Mouse (Mus musculus): ENCODE measurements around the gene Gja5. TPM values are rescaled to one million over a fixed set of nuclear protein-coding genes. Genes with fewer than 3 reads are reported as not detected.

The Gja5 gene
- 0.01 and 0.19 TPM in 2 replicates for polyA plus RNA-seq (2012)

GRCm38 (mm10) chr3:96904393-96904792, at the start of gene Gja5:
Gja5 (plus strand) TSS chr3:96904693.

GRCm38 (mm10) chr3:96904851-96905541, 503 bp downstream of the Gja5 start, which contains the start of gene Gpr89:
Gpr89 (minus strand) TSS chr3:96905346.

GRCm38 (mm10) chr3:96925920-96926319, 21.4 kb downstream of the Gja5 start, which contains the start of gene Gja8:
Gja8 (minus strand) TSS chr3:96926020.

Other genes starting within 250 kb of the Gja5 start
- 0.10 and 0.14 TPM in 2 replicates for gene Ankrd35, start 234.6 kb upstream of the Gja5 start, polyA plus RNA-seq (2012)
- gene Pias3, start 208.3 kb upstream of the Gja5 start, polyA plus RNA-seq (2012), result 22.1 and 22.6 TPM in 2 replicates
- gene Nudt17, start 196.1 kb upstream of the Gja5 start, polyA plus RNA-seq (2012), result 0.59 and 0.76 TPM in 2 replicates
- 8.6 and 9.4 TPM in 2 replicates for gene Polr3c, start 177.1 kb upstream of the Gja5 start, polyA plus RNA-seq (2012)
- 22.9 and 25.3 TPM in 2 replicates for gene Rnf115, start 177.0 kb upstream of the Gja5 start, polyA plus RNA-seq (2012)
- gene Pdzk1, start 75.4 kb upstream of the Gja5 start, polyA plus RNA-seq (2012), result 0.03 and 0.04 TPM in 2 replicates
- 0.99 and 1.0 TPM in 2 replicates for gene Cd160, start 75.3 kb upstream of the Gja5 start, polyA plus RNA-seq (2012)
- 1.9 and 2.3 TPM in 2 replicates for gene Gpr89, start 653 bp downstream of the Gja5 start, polyA plus RNA-seq (2012)
- gene Gja8, start 21.3 kb downstream of the Gja5 start, polyA plus RNA-seq (2012), result not detected in 2 replicates

All from megakaryocyte-erythroid progenitor cell, adult 5 weeks (primary cell).